Comparison of ENCODE assay signal across 13 mouse cellular contexts in genomic region chr6:91559371-91559770, GRCm38 (mm10). TPM values are rescaled to one million over a fixed set of nuclear protein-coding genes. Genes with fewer than 3 reads are reported as not detected.
DNase-seq lines count a peak whose midpoint lies in the region; ATAC-seq and TF ChIP-seq lines count a peak whose summit lies in the region.
"Had no signal": no experiment of that assay in that cellular context is flagged by ENCODE, and none has a peak within 500 bp of the region (broad histone marks: within the 10 kb centered on the region; RNA-seq: fewer than 3 reads in every experiment).

No protein-coding gene starts in this region.

- TF ChIP-seq CTCF in forebrain, postnatal 0 days (IDR thresholded peaks at IDR 0.05; ENCODE audit: low read depth) = no peak

- no peaks in the 10 kb centered on the region for H3K27me3 ChIP-seq in forebrain, postnatal 0 days (ENCODE audit: insufficient read depth, low read length)
- no peaks in the 10 kb centered on the region for H3K27me3 ChIP-seq in forebrain, embryonic 16.5 days (replicated peaks; ENCODE audit: control insufficient read depth, insufficient read depth, low read length)
- H3K27me3 ChIP-seq: embryonic facial prominence, embryonic 15.5 days; Patski had no signal

- DNase-seq in forebrain, postnatal 0 days = peak; percentile 33
- DNase-seq in Muller cell, postnatal 12 days (ENCODE audit: inconsistent ontology term) = peak; percentile 50
- peak; percentile 53 for DNase-seq in layer of hippocampus, adult 9-10 months (ENCODE audit: low spot score)
- peak; percentile 72 to 75 for DNase-seq in right cerebral cortex, adult 2 months (ENCODE audit: low spot score in 2 of 2)
- no peak for DNase-seq in heart, adult 11 months
- DNase-seq in thymus, postnatal 14 days = no peak
- DNase-seq in lung, postnatal 25 days (ENCODE audit: low spot score) = no peak
- DNase-seq: cerebellum, postnatal 36 days; heart, adult 2 months had no signal

- no peak overlapping the region for H3K4me2 ChIP-seq in forebrain, postnatal 0 days (ENCODE audit: low read depth)
- no peak overlapping the region for H3K4me2 ChIP-seq in forebrain, embryonic 16.5 days (ENCODE audit: low read length)
- H3K4me2 ChIP-seq: embryonic facial prominence, embryonic 15.5 days had no signal

- 62% methylated on average over 4 of the region's 4 CpGs for whole genome bisulfite sequencing in forebrain, postnatal 0 days
- 76% methylated on average over 4 of the region's 4 CpGs for WGBS in forebrain, embryonic 16.5 days

- no peaks in the 10 kb centered on the region for H3K4me1 ChIP-seq in forebrain, postnatal 0 days (ENCODE audit: insufficient read depth)
- no peaks in the 10 kb centered on the region; the same call in 1 of the 2 replicates for H3K4me1 ChIP-seq in forebrain, embryonic 16.5 days (replicated peaks; ENCODE audit: control insufficient read depth, insufficient read depth, low read length)
- H3K4me1 ChIP-seq: embryonic facial prominence, embryonic 15.5 days had no signal

- H3K4me3 ChIP-seq in forebrain, postnatal 0 days (ENCODE audit: low read depth, low read length) = no peak overlapping the region
- H3K4me3 ChIP-seq in forebrain, embryonic 16.5 days (replicated peaks; ENCODE audit: low read length) = no peak overlapping the region
- H3K4me3 ChIP-seq: embryonic facial prominence, embryonic 15.5 days; heart, adult 2 months had no signal

- ATAC-seq in forebrain, postnatal 0 days = peak; percentile 50
- no peak for ATAC-seq in forebrain, embryonic 16.5 days
- ATAC-seq: Patski had no signal

- no peak overlapping the region for H3K9ac ChIP-seq in forebrain, postnatal 0 days
- no peak overlapping the region for H3K9ac ChIP-seq in forebrain, embryonic 16.5 days (replicated peaks; ENCODE audit: low read depth, low read length)
- H3K9ac ChIP-seq: embryonic facial prominence, embryonic 15.5 days had no signal

- no peaks in the 10 kb centered on the region for H3K9me3 ChIP-seq in forebrain, postnatal 0 days (ENCODE audit: low read length)
- no peaks in the 10 kb centered on the region for H3K9me3 ChIP-seq in forebrain, embryonic 16.5 days (ENCODE audit: control insufficient read depth, low read length)
- H3K9me3 ChIP-seq: embryonic facial prominence, embryonic 15.5 days had no signal

- H3K27ac ChIP-seq in forebrain, postnatal 0 days (ENCODE audit: low read depth, low read length) = no peak overlapping the region
- no peak overlapping the region for H3K27ac ChIP-seq in forebrain, embryonic 16.5 days (ENCODE audit: low read length)
- H3K27ac ChIP-seq: embryonic facial prominence, embryonic 15.5 days; heart, adult 2 months; kidney, postnatal 0 days had no signal

- no peaks in the 10 kb centered on the region for H3K36me3 ChIP-seq in forebrain, postnatal 0 days (ENCODE audit: insufficient read depth)
- no peaks in the 10 kb centered on the region for H3K36me3 ChIP-seq in forebrain, embryonic 16.5 days (ENCODE audit: control insufficient read depth, insufficient read depth)
- H3K36me3 ChIP-seq: embryonic facial prominence, embryonic 15.5 days had no signal

RNA-seq across cellular contexts. Expression of gene Lsm3, which starts 43.6 kb away (rescaled TPM):
- total RNA-seq in forebrain, postnatal 0 days (2014; rRNA removed) = 53.1 and 70.2 TPM in 2 replicates
- polyA plus RNA-seq in forebrain, postnatal 0 days (2015; fragmentation: Nextera tagmentation; extraction: Ambion mirVana) = 188 and 253 TPM in 2 replicates
- polyA plus RNA-seq in forebrain, embryonic 16.5 days (2015; fragmentation: Nextera tagmentation; extraction: Ambion mirVana) = 162 and 174 TPM in 2 replicates

RNA-seq across cellular contexts. Expression of gene Xpc, which starts 43.7 kb away (rescaled TPM):
- total RNA-seq in forebrain, postnatal 0 days (2014; rRNA removed) = 20.4 and 39.0 TPM in 2 replicates
- polyA plus RNA-seq in forebrain, postnatal 0 days (2015; fragmentation: Nextera tagmentation; extraction: Ambion mirVana) = 12.9 and 15.0 TPM in 2 replicates
- 20.1 and 21.3 TPM in 2 replicates for polyA plus RNA-seq in forebrain, embryonic 16.5 days (2015; fragmentation: Nextera tagmentation; extraction: Ambion mirVana)

Comparison
In these comparisons a context has a peak if more than half of its experiments do, and no peak if none do; other contexts are left out.
1. DNase-seq: peak in forebrain, postnatal 0 days (single experiment), Muller cell, postnatal 12 days (single experiment), layer of hippocampus, adult 9-10 months (single experiment) and right cerebral cortex, adult 2 months (2 of 2); none in heart, adult 11 months (single experiment), thymus, postnatal 14 days (single experiment) and lung, postnatal 25 days (single experiment).